Mouse (Mus musculus): ENCODE measurements around the gene Prkd3. TPM values are rescaled to one million over a fixed set of nuclear protein-coding genes. Genes with fewer than 3 reads are reported as not detected.

Gene Prkd3
- polyA plus RNA-seq, 1 experiment from 2014 or later: 35.9 TPM

DNA sequence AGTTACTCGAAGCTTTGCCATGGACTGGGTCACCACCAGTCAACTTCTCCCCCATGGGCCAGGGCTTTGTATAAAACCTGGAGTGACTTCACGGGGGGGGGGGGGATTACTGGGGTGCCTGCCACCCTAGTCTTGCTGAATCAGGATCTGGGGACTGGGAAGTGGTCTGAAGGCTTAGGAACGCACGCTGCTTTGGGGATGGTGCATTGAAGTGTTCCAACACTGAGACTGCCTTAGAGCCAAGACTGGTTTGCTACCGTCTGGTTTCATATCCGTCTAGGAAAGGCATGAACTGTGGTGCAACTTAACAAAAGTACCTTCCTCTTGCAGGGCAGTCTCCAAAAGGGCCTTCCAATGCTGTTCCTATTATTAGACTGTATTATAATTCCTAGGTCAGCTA is 102.9 kb downstream of the Prkd3 start:
- no peaks in the 10 kb centered on the region for H3K27me3 ChIP-seq
- no peak for ATAC-seq (ENCODE audit: insufficient number of reproducible peaks, low FRiP score, low TSS enrichment, low read depth)
- H3K27ac ChIP-seq: 0 out of 2 replicates have a peak overlapping the region, but pooled peaks have one; percentile 7
- H3K9me3 ChIP-seq: no peaks in the 10 kb centered on the region
- no peak overlapping the region for H3K4me3 ChIP-seq
- H3K9ac ChIP-seq: no peak overlapping the region
- peaks cover 39% of the 10 kb centered on the region for H3K36me3 ChIP-seq
- peak overlapping the region; percentile 77; the same call in 1 of the 2 replicates for H3K4me2 ChIP-seq
- 44% methylated on average over 6 of the region's 6 CpGs for WGBS
- H3K4me1 ChIP-seq: peaks cover 15% of the 10 kb centered on the region

DNA sequence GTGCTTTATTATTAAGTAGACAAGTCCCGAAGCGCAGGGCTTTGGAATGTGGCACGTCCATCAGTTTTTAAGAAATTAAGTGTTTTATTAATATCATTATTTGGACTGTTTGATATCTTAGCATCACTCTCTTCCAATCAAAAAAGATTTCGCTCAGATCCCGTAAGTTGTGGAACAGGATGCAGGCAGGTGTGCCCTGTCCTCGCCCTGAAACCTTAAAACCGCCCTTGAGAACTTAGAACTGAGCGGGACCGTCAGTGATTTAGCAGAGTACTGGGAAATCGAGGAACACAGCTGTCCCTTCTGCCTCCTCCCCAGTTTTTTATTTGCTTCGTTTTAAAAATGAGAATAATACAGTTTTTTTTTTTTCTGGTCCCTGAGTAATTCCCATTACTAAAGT is 103.7 kb downstream of the Prkd3 start:
- H3K9ac ChIP-seq: peak overlapping the region; percentile 69
- peaks cover 32% of the 10 kb centered on the region for H3K36me3 ChIP-seq
- peak overlapping the region; percentile 90 for H3K27ac ChIP-seq
- H3K4me2 ChIP-seq: peak overlapping the region; percentile 77
- H3K27me3 ChIP-seq: no peaks in the 10 kb centered on the region
- under 1% methylated on average over 11 of the region's 11 CpGs for WGBS
- H3K9me3 ChIP-seq: no peaks in the 10 kb centered on the region
- H3K4me3 ChIP-seq: peak overlapping the region; percentile 69
- H3K4me1 ChIP-seq: peaks cover 15% of the 10 kb centered on the region
- no peak for ATAC-seq (ENCODE audit: insufficient number of reproducible peaks, low FRiP score, low TSS enrichment, low read depth)

DNA sequence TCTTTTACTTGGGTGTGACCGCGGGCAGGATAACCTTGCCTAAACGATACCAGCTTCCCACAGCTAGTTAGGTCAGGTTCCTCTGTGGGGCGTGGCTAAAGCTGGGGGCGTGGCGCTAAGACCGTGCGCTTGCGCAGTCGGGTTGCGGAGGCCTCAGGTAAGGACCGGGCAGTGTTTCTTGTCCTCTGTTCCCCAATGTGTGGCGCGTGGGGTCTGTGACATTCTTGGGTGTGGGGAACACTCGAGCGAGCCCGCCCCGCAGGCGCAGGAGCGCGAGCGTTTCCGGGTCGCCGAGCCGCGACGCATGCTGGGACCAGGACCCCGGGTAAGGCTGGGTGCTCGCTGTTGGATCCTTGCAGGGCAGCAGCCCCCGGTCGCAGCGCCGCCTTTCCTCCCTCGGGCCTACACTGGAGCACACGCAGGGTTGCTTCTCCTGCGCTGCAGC is 104.2 kb downstream of the Prkd3 start, which contains the start of gene Cebpzos:
Gene Cebpzos, plus strand, starts transcription at position 132 of the 445 bp plus-strand sequence.
- H3K4me1 ChIP-seq: peaks cover 15% of the 10 kb centered on the region
- H3K9ac ChIP-seq: peak within 1 kb of the TSS; percentile 69
- no peaks in the 10 kb centered on the region for H3K9me3 ChIP-seq
- H3K36me3 ChIP-seq: peaks cover 27% of the 10 kb centered on the region
- H3K4me2 ChIP-seq: peak within 1 kb of the TSS; percentile 77
- H3K4me3 ChIP-seq: peak within 1 kb of the TSS; percentile 69
- H3K27me3 ChIP-seq: no peaks in the 10 kb centered on the region
- peak; percentile 89 for ATAC-seq (ENCODE audit: insufficient number of reproducible peaks, low FRiP score, low TSS enrichment, low read depth)
- peak within 1 kb of the TSS; percentile 90 for H3K27ac ChIP-seq
- WGBS: under 1% methylated on average over 37 of the region's 37 CpGs

GRCm38 (mm10) chr17:78915772-78916171 is 104.8 kb downstream of the Prkd3 start:
- Histone ChIP-seq H3K27ac (peak overlapping the region; percentile 90), H3K4me2 (peak overlapping the region; percentile 77), H3K4me3 (peak overlapping the region; percentile 69), H3K36me3 (peaks cover 23% of the 10 kb centered on the region), H3K9me3 (no peaks in the 10 kb centered on the region), H3K9ac (peak overlapping the region; percentile 69), H3K4me1 (peaks cover 15% of the 10 kb centered on the region), H3K27me3 (no peaks in the 10 kb centered on the region)
- no peak for ATAC-seq (ENCODE audit: insufficient number of reproducible peaks, low FRiP score, low TSS enrichment, low read depth)
- WGBS: 49% methylated on average over 6 of the region's 6 CpGs

DNA sequence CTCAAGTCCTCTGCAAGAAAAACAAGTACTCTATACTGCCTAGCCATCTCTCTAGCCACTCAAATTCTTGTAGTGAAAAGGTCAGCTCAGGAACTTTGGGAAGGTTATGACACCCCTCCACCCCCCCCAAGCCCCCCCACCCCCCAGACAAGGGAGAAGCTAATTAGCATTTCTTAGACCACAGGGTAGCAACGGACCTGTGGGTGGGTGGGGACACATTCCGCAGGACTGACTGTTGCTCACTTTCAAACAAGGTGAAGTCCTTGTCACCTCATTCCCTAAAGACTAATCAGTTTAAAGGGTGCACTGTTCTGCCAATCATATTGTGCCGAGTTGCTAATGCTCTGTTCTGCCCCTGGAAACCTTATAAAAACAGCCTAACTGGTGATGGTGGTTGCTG is 106.7 kb downstream of the Prkd3 start:
- H3K4me3 ChIP-seq: no peak overlapping the region
- H3K4me1 ChIP-seq: peaks cover 15% of the 10 kb centered on the region
- no peaks in the 10 kb centered on the region for H3K9me3 ChIP-seq
- H3K36me3 ChIP-seq: peaks cover 8% of the 10 kb centered on the region
- no peak overlapping the region for H3K9ac ChIP-seq
- 61% methylated on average over 3 of the region's 3 CpGs for WGBS
- H3K4me2 ChIP-seq: no peak overlapping the region
- ATAC-seq (ENCODE audit: insufficient number of reproducible peaks, low FRiP score, low TSS enrichment, low read depth): no peak
- no peaks in the 10 kb centered on the region for H3K27me3 ChIP-seq
- no peak overlapping the region for H3K27ac ChIP-seq

DNA sequence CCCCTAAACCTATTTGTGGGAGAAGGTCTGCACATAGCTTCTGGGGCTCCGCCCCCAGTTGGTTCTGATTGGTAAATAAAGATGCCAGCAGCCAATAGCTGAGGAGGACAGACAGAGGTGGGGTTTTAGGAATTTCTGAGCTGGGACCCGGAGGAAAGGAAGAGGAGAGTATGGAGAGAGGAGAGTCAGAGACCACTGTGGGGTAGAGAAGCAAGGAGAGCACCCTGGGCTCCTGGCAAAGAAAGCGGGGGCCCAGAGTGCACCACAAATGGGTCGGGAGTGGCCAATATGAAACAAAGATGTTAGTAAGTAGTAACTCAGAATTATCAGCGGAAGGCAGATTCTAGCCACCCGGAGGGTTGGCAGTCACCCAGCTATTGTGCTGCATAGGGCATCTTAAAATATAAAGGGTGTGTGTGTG is 107.7 kb downstream of the Prkd3 start:
- WGBS: 29% methylated on average over 6 of the region's 6 CpGs
- Histone ChIP-seq H3K4me1 (peaks cover 15% of the 10 kb centered on the region), H3K4me3 (peak overlapping the region; percentile 33), H3K9ac (no peak overlapping the region), H3K27ac (no peak overlapping the region), H3K4me2 (peak overlapping the region; percentile 36), H3K27me3 (no peaks in the 10 kb centered on the region), H3K9me3 (no peaks in the 10 kb centered on the region), H3K36me3 (peaks cover under 1% of the 10 kb centered on the region; the same call in 1 of the 2 replicates)
- ATAC-seq (ENCODE audit: insufficient number of reproducible peaks, low FRiP score, low TSS enrichment, low read depth): no peak

DNA sequence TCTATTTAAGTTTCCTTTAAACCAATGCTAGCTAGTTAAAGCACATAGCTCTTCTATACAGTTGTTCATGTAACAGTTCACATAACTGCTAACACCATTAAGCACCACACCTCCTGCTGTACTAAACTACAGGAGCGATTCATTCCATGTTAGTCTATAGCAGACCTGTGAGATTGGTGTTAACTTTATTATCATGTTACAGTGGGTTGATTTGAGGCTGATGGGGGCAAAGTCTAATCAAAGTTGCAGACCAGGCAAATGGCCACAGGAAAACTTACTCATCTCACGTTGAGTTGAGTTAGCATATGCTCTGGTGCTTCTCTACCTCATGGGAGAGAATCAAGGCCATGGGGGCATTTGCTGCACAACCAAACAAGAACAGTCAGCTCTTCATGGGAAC is 111.2 kb downstream of the Prkd3 start:
- no peak for ATAC-seq (ENCODE audit: insufficient number of reproducible peaks, low FRiP score, low TSS enrichment, low read depth)
- Histone ChIP-seq H3K4me2 (no peak overlapping the region), H3K9ac (no peak overlapping the region), H3K27ac (no peak overlapping the region), H3K4me1 (no peaks in the 10 kb centered on the region), H3K4me3 (no peak overlapping the region), H3K36me3 (no peaks in the 10 kb centered on the region), H3K27me3 (no peaks in the 10 kb centered on the region), H3K9me3 (no peaks in the 10 kb centered on the region)
- 70% methylated on average over 2 of the region's 2 CpGs for WGBS

- Histone ChIP-seq H3K4me3 (no peak within 1 kb of the TSS), H3K4me2 (no peak within 1 kb of the TSS), H3K27ac (no peak within 1 kb of the TSS), H3K9ac (no peak within 1 kb of the TSS), H3K36me3 (no peaks in the 10 kb centered on the region), H3K9me3 (no peaks in the 10 kb centered on the region), H3K27me3 (no peaks in the 10 kb centered on the region), H3K4me1 (no peaks in the 10 kb centered on the region)
- ATAC-seq (ENCODE audit: insufficient number of reproducible peaks, low FRiP score, low TSS enrichment, low read depth): no peak
- 79% methylated on average over 5 of the region's 5 CpGs for WGBS
These were observed 113.7 kb downstream of the Prkd3 start, which contains the start of gene Sult6b1 for GRCm38 (mm10) chr17:78906892-78907291. Sult6b1 (minus strand) TSS chr17:78906992.

- no peak overlapping the region for H3K27ac ChIP-seq
- H3K9me3 ChIP-seq: no peaks in the 10 kb centered on the region
- H3K9ac ChIP-seq: no peak overlapping the region
- no peaks in the 10 kb centered on the region for H3K27me3 ChIP-seq
- H3K4me2 ChIP-seq: no peak overlapping the region
- no peaks in the 10 kb centered on the region for H3K36me3 ChIP-seq
- H3K4me3 ChIP-seq: no peak overlapping the region
- WGBS: 74% methylated on average over 2 of the region's 2 CpGs
- no peaks in the 10 kb centered on the region for H3K4me1 ChIP-seq
- ATAC-seq (ENCODE audit: insufficient number of reproducible peaks, low FRiP score, low TSS enrichment, low read depth): no peak
These were observed 117.5 kb downstream of the Prkd3 start for GRCm38 (mm10) chr17:78903158-78903557.

Other genes with a start within 250 kb of the Prkd3 start
- 10.1 and 12.0 TPM in 2 replicates for gene Heatr5b, start 185.5 kb downstream of the Prkd3 start, polyA plus RNA-seq (2015; fragmentation: Nextera tagmentation; extraction: Ambion mirVana)
- 45.1 and 48.6 TPM in 2 replicates for gene Gpatch11, start 185.2 kb downstream of the Prkd3 start, polyA plus RNA-seq (2015; fragmentation: Nextera tagmentation; extraction: Ambion mirVana)
- 10.1 and 13.2 TPM in 2 replicates for gene Eif2ak2, start 138.2 kb downstream of the Prkd3 start, polyA plus RNA-seq (2015; fragmentation: Nextera tagmentation; extraction: Ambion mirVana)
- 0.22 TPM in 1 of 2 replicates, not detected in the other for gene Sult6b1, start 113.8 kb downstream of the Prkd3 start, polyA plus RNA-seq (2015; fragmentation: Nextera tagmentation; extraction: Ambion mirVana)
- 91.2 and 101 TPM in 2 replicates for gene Cebpzos, start 104.3 kb downstream of the Prkd3 start, polyA plus RNA-seq (2015; fragmentation: Nextera tagmentation; extraction: Ambion mirVana)
- 40.6 and 61.9 TPM in 2 replicates for gene Cebpz, start 83.8 kb downstream of the Prkd3 start, polyA plus RNA-seq (2015; fragmentation: Nextera tagmentation; extraction: Ambion mirVana)
- 50.5 and 52.4 TPM in 2 replicates for gene Ndufaf7, start 83.7 kb downstream of the Prkd3 start, polyA plus RNA-seq (2015; fragmentation: Nextera tagmentation; extraction: Ambion mirVana)
- 14.6 and 15.6 TPM in 2 replicates for gene Qpct, start 31.1 kb upstream of the Prkd3 start, polyA plus RNA-seq (2015; fragmentation: Nextera tagmentation; extraction: Ambion mirVana)

All from limb, embryonic 15.5 days (tissue).